Mouse (Mus musculus) cerebellum, adult 2 months (tissue): ENCODE results near the gene Lyrm4.

Experiments
- CTCF ChIP-seq: fragments of 200-500 bp; IDR thresholded peaks from 2 replicates; pipeline ENCODE4 v1.5.1; 2011; ENCODE audit warnings: low read depth, mild to moderate bottlenecking, control low read depth, low read length, moderate library complexity, borderline replicate concordance; ENCODE audit not compliant: insufficient read depth
- POLR2A ChIP-seq: fragments of 200-500 bp; IDR thresholded peaks from 2 replicates; pipeline ENCODE4 v1.6.1; 2011; ENCODE audit warnings: low read length, control low read depth, borderline replicate concordance; ENCODE audit not compliant: insufficient read depth

GRCm38 (mm10) chr13:36163898-36164297, 46.6 kb upstream of the Lyrm4 start:
- no peak for TF ChIP-seq POLR2A
- TF ChIP-seq CTCF = no peak
